Mouse (Mus musculus): ENCODE results near the gene St8sia1.

Gene St8sia1

DNA sequence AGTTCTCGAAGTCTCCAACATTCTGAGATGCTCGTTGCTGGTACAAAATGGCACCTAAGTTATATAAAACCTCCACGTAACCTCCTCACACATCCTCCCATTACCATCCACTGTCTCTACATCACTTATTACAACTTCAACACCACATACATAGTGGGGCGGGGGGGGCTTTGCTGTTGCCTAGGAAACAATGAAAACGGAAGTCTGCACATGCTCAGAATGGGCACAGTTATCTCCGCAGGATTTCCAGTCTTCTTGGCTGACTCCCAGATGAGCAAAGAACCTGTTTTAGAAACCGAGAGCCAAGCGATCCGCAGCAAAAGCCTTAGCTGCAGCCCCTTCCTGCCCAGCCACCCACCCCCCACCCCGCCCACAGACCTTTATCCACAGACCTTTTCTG, 174.5 kb downstream of the St8sia1 start:
- no peak for DNase-seq (ENCODE audit: low spot score in 2 of 2)

DNA sequence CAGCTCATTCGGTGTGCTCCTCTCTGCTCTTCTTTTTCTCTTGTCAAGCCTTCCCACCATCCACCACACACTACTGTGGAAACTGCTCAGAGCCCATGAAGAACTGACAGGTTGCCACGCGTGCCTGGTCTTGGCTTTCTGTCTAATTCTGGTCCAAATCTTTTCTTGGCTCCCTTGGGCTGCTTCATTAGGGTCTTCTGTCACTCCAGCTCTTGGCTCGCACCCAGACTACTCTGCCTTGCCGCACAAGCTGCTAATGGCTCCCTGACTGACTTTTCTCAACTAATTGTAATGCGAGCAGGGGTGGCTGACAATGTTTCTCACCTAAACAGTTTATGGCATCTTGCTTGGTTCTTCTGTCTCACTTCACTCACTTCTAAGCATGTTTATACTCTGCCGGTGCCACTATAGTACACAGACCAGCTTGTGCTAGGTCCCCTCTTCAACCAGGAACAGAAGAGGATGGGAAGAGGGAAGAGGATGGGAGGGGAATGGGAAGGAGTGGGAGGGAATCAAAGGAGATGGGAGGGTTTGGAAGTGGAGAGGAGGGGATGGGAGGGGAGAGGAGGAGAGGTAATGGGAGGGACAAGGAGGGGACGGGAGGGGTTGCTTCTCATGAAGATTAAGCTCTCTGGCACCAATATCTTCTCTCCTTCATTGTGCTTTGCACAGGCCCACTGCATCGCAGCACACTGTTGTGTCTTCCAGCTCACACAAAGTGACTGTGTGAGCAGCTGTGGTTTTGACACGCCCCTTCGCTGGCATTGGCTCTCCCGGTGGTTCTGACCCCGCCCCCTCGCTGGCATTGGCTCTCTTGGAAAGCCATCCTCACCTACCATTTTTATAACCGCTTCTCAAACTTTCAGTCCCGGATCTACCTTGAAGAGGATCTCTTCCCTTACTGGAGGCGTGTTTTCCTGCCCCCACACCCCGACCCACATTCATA, 175.9 kb downstream of the St8sia1 start:
- no peak for DNase-seq (ENCODE audit: low spot score in 2 of 2)

DNA sequence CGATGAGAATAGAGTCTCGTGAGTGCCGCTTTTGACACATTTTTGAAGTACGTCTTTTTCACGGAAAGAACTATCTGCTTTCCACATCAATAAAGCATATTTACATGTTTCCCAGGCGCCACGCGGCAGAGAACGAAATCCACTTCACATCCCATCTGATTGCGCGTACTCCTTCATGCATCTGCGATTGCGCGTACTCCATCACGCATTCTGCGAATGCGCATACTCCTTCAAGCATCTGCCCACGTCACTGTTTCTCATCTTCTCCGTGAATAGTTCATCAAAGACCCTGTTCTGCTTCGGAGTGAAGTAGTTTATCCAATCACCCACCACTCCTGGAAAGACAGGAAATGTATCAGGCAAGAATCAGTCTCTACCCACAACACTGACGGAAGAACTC, 178.1 kb downstream of the St8sia1 start:
- DNase-seq (ENCODE audit: low spot score in 2 of 2), result no peak

DNA sequence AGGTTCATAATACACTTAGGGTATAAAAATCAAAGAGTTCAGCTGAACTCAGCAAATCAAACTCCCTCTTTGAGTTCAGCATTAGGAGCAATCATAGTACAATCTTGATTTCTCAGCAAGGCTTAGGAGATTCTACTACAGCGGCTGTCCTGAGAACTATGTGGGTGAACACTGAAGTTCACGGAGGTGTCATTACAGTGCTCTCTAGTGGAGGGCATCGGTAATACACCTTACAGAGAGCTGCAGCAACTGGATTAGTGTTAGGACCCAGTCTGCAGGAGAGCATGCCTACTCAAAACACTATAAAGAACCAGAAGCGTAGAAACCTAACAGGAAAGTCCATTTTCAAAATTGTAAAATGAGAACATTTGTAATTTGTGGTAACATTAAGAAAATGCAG, 178.9 kb downstream of the St8sia1 start:
- peak; percentile 56 to 79 for DNase-seq (ENCODE audit: low spot score in 2 of 2)

DNA sequence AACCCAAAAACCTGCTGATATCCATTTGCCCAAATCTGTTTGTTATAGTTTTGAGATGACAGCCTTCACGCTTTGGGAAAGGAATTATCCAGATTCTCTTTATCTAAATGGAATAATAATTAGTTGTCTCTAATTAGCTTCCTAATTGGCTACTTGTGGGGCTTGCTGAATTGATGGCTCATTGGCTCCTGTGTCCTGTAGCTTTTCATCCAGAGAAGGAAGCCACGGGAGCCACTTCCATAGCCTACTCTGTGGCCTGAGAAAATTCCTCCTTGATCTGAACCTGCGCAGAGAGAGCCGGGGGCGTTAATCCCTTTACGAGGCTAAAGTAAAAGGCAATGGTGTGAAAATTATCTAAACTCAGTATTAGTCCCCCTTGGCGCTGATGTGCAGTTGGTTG, 183.0 kb downstream of the St8sia1 start:
- no peak for DNase-seq (ENCODE audit: low spot score in 2 of 2)

DNA sequence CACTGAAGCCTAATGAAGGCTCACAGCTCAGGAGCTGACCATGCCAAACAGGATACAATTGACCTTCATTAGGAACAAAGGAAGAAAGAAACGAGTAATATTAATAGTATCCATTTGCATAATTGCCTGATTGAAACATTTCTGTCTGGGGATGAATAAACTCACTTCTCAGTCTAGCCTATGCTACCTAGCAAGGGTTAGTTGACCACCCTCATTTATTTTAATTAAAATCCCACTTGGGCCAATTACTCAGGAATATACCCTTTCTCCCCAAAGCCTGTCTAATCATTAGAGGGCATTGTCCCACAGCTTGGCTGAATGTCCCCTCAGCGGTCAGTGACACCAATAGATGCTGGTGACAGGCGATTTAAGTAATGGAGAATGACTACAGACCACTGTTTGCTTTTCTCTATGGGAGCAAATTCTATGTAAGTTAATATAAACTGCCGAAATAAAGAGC, 183.6 kb downstream of the St8sia1 start:
- no peak for DNase-seq (ENCODE audit: low spot score in 2 of 2)

DNA sequence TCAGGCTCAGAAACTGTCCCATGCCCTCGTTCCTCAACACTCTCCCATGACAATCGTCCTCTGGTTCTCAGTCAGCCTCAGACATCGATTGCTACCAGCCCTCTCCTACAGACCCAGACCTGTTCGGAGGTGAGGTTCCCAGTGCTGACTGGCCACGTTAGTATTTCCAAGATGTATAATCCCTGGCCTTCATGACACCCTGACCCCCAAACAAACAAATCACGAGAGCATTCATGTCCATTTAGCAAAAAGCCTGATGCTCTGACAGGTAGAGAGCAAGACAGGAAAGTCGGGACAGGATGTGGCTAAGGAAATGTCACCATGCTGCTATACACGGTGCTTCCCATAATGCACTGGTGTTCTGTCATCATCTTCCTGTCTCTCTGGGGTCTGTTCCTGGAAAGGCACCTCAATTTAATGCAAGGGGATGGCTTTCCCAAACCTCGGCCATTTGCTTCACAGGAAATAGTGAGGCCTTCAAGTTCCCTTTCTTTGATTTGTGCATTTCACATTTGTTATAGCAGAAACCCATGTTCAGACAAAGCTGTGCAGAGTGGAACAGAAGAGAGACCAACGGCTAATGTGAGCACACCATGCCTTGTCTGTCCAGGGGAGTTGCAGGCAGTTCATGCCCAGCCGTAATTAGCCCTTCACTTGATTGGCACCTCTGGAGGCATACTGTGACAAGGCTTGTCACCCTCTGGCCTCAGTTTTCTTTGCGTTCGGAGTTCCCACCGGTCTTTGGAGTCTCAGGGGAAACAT, 184.3 kb downstream of the St8sia1 start:
- DNase-seq (ENCODE audit: low spot score in 2 of 2), result peak in 1 of 2 experiments; percentile 41

DNA sequence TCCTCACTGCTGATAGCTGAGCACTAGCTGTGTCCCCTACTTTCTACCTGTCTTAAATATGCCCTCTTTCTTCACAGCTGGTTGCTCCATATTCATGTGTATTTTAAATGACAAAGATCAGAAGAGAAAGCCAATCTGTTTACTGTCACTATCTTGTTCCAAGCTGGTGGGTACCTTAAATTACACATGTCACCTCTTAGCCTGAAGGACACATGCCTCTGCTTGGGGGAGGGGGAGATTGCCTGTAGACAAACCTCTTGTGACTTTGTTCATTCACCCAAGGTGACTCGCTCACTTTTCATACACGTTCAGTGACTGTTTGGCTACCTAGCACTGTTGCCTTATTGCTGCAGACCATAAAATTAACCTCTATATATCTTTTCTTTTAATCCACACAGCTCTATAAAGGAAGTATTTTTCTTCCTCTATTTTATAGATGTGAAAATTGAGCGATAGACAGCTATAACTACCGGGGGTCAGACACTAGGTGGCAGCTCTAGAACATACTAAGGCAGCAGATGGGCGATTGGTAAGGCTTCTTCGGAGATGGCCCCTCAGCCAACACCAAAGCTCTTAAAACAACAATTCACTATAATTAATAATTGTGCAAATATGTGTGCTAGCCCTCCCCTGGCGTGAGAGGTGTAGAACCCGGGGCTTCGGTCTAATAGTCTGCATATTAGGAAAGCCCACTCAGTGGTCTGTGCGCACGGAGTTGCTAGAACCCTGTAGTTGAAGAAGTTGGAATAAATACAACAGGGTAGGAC, 185.0 kb downstream of the St8sia1 start:
- DNase-seq (ENCODE audit: low spot score in 2 of 2), result peak; percentile 45 to 67

DNA sequence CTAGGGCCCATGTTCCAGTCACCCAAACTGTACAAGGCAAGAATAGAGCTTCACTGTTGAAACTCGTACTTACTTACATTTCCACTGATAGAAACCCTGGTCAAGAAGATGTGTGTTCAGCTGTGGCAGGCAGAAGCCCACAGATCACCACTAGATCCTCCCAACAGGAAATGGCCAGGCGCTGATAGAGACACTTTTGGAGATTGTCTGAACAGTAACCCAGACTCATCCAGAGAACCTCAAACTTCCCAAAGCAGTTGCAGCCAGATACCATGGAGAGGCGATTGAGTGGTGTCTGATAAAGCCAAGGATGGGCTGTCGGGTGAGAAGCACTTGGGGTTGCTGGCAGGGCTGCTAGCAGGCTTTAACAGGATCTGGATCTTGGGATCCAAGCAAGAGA, 187.3 kb downstream of the St8sia1 start:
- DNase-seq (ENCODE audit: low spot score in 2 of 2), result no peak

DNA sequence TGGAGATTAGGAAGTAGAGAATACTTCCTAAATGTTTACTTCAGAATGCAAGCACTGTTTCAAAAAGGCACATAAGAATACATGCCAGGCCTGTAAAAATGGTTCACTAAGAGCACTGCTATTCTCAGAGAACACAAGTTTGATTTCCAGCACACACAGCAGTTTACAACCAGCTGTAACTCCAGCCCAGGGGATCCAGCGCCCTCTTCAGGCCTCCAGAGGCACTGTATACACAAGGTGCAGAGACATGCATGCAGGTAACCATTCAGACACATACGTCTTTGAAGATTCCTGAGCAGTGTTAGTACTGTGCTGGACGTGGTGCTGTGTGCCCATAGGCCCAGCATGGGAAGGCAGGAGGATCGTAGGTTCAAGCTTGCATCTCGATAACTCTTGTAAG, 190.7 kb downstream of the St8sia1 start:
- DNase-seq (ENCODE audit: low spot score in 2 of 2), result no peak

DNA sequence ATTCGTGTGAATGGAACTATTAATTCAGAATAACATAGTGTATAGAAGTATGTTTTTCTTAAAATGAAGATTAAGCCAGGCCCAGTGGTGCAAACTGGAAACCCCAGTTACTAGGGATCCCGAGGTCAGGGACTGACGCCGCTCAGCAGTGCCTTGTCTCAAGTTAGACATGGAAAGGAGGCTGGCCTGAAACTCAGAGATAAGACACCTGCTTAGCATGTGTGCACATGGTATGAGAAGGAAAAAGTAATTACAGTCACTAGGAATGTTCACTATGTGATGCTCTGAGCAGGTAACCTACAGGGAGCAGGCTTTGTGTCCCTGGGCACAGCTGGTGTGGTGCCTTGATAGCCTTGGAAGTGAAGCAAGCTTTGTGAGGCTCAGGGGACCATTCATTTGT, 192.6 kb downstream of the St8sia1 start:
- DNase-seq (ENCODE audit: low spot score in 2 of 2), result no peak
